Mouse (Mus musculus) neural tube, embryonic 14.5 days (tissue): ENCODE measurements around the gene Gm48551. TPM values are rescaled to one million over a fixed set of nuclear protein-coding genes. Genes with fewer than 3 reads are reported as not detected.

ENCODE experiments used
- ATAC-seq: fragments of 200-750 bp; cut with Nextera tagmentation; 2 replicates; pipeline ENCODE4 v1.8.0; 2017; ENCODE audit warnings: low read depth, mild to moderate bottlenecking, moderate TSS enrichment, moderate library complexity
- H3K27ac ChIP-seq: fragments of 300-500 bp; sonication (generic); 2 replicates; pipeline ENCODE4 v1.5.1; 2014; ENCODE audit warnings: low read depth, mild to moderate bottlenecking, control low read depth, low read length, moderate library complexity, mixed read lengths
- H3K27me3 ChIP-seq: fragments of 300-500 bp; sonication (generic); 2 replicates; pipeline ENCODE4 v1.6.1; 2014; ENCODE audit warnings: low read length; ENCODE audit not compliant: control insufficient read depth, insufficient read depth
- H3K36me3 ChIP-seq: fragments of 300-500 bp; sonication (generic); 2 replicates; pipeline ENCODE4 v1.6.1; 2014; ENCODE audit warnings: low read length, mixed read lengths; ENCODE audit not compliant: control insufficient read depth, insufficient read depth
- H3K4me1 ChIP-seq: fragments of 300-500 bp; sonication (generic); 2 replicates; pipeline ENCODE4 v1.6.1; 2014; ENCODE audit warnings: low read length; ENCODE audit not compliant: control insufficient read depth, insufficient read depth
- H3K4me2 ChIP-seq: fragments of 300-500 bp; sonication (generic); 2 replicates; pipeline ENCODE4 v1.6.1; 2014; ENCODE audit warnings: mild to moderate bottlenecking, low read depth, low read length, control low read depth
- H3K4me3 ChIP-seq: fragments of 300-500 bp; sonication (generic); 2 replicates; pipeline ENCODE4 v1.5.1; 2014; ENCODE audit warnings: low read depth, low read length, control low read depth, mixed read lengths
- H3K9ac ChIP-seq: fragments of 300-500 bp; sonication (generic); replicated peaks from 2 replicates; pipeline ENCODE4 v1.6.1; 2014; ENCODE audit warnings: low read depth, mild to moderate bottlenecking, control low read depth, low read length, mixed read lengths
- H3K9me3 ChIP-seq: fragments of 300-500 bp; sonication (generic); 2 replicates; pipeline ENCODE4 v1.6.1; 2016; ENCODE audit warnings: low read length; ENCODE audit not compliant: control insufficient read depth
- WGBS: fragments of 180-500 bp; shearing (Covaris S2); extraction: QIAGEN DNeasy Blood & Tissue Kit; methylation state at CpG from one replicate; pipeline ENCODE4 v1.1.7; 2014; 5-methylcytosine and 5-hydroxymethylcytosine counted together
- polyA plus RNA-seq: library from polyadenylated mRNA; unstranded; fragments of >200 nt; fragmentation: Nextera tagmentation; extraction: Ambion mirVana; gene quantifications from 2 replicates; pipeline ENCODE4 v1.2.1, GENCODE M21; 2014

The Gm48551 gene
- polyA plus RNA-seq, 1 experiment from 2014 or later, result 6.3 TPM

DNA sequence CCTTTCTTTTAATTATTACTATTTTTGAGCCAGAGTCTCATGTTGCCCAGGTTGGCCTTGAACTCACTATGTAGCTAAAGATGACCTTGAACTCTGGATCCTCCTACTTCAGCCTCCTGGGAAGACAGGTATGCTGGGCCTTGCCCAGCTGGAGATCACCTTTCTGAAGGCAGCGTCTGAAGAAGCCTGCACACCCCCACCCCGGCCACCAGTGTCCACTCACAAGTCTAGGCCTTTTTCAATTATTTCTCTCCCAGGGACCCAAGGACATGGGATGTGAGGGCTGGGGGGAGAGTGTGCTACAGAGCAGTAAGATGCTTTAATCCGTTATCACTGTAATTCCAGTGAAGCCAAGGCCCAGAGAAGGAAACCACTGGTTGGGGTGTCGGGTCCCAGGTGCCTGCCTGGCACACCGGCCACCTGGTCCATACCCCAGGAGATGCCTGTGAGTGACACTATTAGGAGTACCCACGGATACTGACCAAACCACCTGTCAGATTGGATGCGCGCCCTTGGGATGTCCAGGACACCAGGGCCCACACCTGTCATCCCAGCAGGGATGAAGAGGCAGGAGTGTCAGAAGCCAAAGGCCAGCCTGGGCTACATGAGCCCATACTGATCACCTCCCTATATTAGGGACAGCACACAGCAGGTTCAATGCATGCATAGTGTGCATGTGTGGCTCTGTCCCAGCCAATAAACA is 43.7 kb downstream of the Gm48551 start:
- H3K27ac ChIP-seq, result no peak overlapping the region
- no peak for ATAC-seq
- peaks cover 33% of the 10 kb centered on the region for H3K4me1 ChIP-seq
- peaks cover 3% of the 10 kb centered on the region; the same call in 1 of the 2 replicates for H3K27me3 ChIP-seq
- H3K36me3 ChIP-seq, result no peaks in the 10 kb centered on the region
- no peak overlapping the region for H3K4me3 ChIP-seq
- no peak overlapping the region for H3K9ac ChIP-seq
- WGBS, result 71% methylated on average over 8 of the region's 8 CpGs
- no peaks in the 10 kb centered on the region for H3K9me3 ChIP-seq
- no peak overlapping the region for H3K4me2 ChIP-seq

DNA sequence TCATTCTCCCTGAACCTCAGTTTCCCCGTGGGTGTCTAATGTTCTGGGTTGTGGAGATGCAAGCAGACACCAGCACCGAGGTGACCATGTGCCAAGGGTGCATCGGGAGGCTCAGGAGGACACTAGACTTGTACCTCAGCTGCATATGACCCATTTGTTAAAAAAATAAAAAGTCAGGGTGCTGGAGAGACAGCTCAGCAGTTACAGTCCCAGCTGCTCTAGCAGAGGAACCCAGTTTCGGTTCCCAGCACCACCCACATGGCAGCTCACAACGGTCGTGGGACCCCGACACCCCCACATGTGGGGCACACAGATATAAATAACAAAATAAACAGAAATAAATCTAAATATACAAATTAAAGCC is 44.2 kb downstream of the Gm48551 start:
- Histone ChIP-seq H3K9ac (no peak overlapping the region), H3K27ac (no peak overlapping the region), H3K27me3 (peaks cover 3% of the 10 kb centered on the region; the same call in 1 of the 2 replicates), H3K4me2 (no peak overlapping the region), H3K9me3 (no peaks in the 10 kb centered on the region), H3K36me3 (no peaks in the 10 kb centered on the region), H3K4me3 (no peak overlapping the region), H3K4me1 (peaks cover 33% of the 10 kb centered on the region)
- WGBS, result 93% methylated on average over 7 of the region's 7 CpGs
- ATAC-seq, result no peak

DNA sequence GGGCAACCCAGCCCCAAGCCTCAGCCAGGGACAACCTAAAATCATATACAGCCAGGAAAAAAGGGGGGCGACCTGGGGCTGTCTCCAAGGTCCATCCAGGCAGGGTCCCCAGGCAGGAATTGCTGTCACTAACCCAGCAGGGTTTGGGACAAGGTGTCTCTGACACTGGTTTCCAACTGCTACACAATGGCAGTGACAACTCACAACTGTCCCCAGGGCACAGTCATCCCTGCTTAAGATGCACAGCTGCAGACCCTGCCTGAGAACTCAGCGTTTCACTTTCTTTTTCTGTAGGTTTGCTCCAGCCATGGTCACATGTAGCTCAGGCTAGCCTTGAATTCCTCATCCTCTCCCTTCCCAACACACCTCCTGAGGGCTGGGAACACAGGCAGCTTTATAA is 44.8 kb downstream of the Gm48551 start:
- Histone ChIP-seq H3K4me1 (peaks cover 33% of the 10 kb centered on the region), H3K36me3 (no peaks in the 10 kb centered on the region)

DNA sequence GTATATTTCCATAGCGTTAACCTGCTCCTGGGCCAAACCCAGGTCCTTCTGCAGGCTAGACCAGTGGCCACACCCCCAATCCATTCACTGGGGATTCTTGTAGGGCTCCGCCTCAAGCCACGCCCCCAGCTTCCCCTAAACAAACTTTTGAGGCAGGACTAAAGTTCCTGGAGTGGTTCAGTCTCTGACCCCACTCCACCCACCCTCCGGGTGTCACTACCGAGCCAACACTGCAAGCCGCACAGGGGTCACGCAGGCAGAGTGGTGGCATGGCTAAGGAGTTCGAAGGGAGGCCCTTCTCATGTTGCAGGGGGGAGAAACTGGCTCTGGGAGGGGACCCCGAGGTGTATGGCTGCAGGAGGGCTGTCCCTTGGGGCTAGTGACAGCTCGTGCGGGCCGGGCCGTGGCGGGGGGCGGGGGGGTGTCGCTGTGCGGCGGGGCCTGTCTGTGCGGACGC is 45.4 kb downstream of the Gm48551 start:
- Histone ChIP-seq H3K9ac (peak overlapping the region; percentile 91), H3K27me3 (peaks cover 3% of the 10 kb centered on the region; the same call in 1 of the 2 replicates), H3K4me2 (peak overlapping the region; percentile 63), H3K4me3 (peak overlapping the region; percentile 75), H3K36me3 (no peaks in the 10 kb centered on the region), H3K9me3 (no peaks in the 10 kb centered on the region), H3K4me1 (peaks cover 29% of the 10 kb centered on the region), H3K27ac (peak overlapping the region; percentile 97)
- peak; percentile 5; the same call in 1 of the 2 replicates for ATAC-seq
- 0% methylated on average over 18 of the region's 20 CpGs for WGBS

More for the DNA sequence above, 44.8 kb downstream of the Gm48551 start:
- WGBS, result 23% methylated on average over 2 of the region's 2 CpGs
- H3K4me2 ChIP-seq, result peak overlapping the region; percentile 63
- H3K27me3 ChIP-seq, result peaks cover 3% of the 10 kb centered on the region; the same call in 1 of the 2 replicates
- H3K9me3 ChIP-seq, result no peaks in the 10 kb centered on the region
- H3K9ac ChIP-seq, result no peak overlapping the region
- H3K27ac ChIP-seq, result no peak overlapping the region
- ATAC-seq, result no peak
- peak overlapping the region; percentile 75 for H3K4me3 ChIP-seq

DNA sequence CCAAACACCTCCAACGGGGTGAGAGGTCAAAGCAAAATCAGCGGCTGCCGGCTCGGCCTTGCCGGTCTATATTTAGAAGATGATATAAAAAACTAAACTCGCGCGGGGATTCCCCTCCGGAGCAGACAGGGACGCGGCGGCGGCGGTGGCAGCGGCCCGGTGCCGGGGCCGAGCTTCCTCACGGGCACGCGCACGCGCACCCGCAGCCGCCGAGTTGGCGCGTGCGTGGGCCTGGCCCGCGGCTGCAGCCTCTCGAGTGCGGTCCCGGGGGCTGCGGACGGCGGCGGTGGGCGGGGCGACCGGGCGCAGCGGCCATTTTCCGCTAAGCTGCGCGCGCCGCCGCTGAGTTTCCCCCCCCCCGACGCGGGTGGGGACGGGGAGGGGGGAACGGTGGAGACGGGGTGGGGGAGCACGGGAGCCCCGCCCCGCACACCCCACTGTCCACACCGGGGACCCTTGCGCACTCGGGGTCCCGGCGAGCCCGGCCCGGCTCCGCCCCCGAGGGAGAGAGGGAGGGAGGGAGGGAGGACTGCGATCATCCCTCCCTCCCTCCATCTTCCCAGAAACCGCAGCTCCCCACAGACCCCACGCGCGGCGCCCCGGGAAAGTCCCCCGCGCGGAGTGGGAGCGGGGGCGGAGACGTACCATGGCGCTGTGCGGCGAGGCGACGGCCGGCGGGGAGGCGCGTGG is 46.0 kb downstream of the Gm48551 start:
- ATAC-seq, result peak; percentile 28
- H3K36me3 ChIP-seq, result no peaks in the 10 kb centered on the region
- H3K4me2 ChIP-seq, result peak overlapping the region; percentile 63
- no peaks in the 10 kb centered on the region for H3K9me3 ChIP-seq
- peaks cover 29% of the 10 kb centered on the region for H3K4me1 ChIP-seq
- under 1% methylated on average over 57 of the region's 89 CpGs for WGBS
- H3K4me3 ChIP-seq, result peak overlapping the region; percentile 75
- H3K27ac ChIP-seq, result peak overlapping the region; percentile 97
- H3K27me3 ChIP-seq, result peaks cover 3% of the 10 kb centered on the region; the same call in 1 of the 2 replicates
- peak overlapping the region; percentile 91 for H3K9ac ChIP-seq

DNA sequence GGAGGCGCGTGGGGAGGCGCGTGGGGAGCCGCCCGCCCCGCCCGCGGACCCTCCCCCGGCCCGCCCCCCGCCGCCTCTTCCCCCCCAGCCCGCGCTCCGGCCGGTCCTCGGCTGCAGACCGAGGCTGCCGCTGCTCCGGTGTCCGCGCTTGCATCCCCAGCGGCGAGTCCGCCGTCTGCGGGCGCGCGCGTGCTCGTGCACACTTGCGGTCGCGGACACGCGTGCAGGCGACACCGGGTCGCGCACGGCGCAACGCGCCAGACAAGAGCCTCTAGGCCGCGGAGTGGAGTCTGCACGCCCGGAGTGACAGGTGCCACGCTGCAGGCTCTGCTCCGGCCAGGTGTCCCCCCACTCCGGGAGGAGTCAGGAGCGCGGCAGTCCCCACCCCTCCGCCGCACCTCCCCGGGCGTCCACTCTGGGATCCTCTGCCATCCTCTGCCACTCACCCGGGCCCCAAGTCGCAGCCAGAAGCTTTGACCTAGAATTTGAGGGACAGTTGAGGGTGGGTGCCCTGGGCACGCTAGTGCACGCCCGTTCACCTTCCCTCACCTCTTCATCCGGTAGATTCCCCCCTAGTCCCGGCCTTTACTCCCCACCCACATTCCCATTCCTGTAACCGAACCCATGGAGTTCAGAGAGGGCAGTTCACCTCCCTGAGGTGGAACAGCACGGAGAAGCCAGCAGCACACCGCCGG is 46.7 kb downstream of the Gm48551 start:
- Histone ChIP-seq H3K9me3 (no peaks in the 10 kb centered on the region), H3K9ac (peak overlapping the region; percentile 91), H3K27me3 (peaks cover 3% of the 10 kb centered on the region; the same call in 1 of the 2 replicates), H3K4me1 (peaks cover 28% of the 10 kb centered on the region), H3K36me3 (no peaks in the 10 kb centered on the region), H3K27ac (peak overlapping the region; percentile 97), H3K4me2 (peak overlapping the region; percentile 63), H3K4me3 (peak overlapping the region; percentile 75)
- WGBS, result 2% methylated on average over 50 of the region's 70 CpGs
- ATAC-seq, result peak; percentile 11; the same call in 1 of the 2 replicates

DNA sequence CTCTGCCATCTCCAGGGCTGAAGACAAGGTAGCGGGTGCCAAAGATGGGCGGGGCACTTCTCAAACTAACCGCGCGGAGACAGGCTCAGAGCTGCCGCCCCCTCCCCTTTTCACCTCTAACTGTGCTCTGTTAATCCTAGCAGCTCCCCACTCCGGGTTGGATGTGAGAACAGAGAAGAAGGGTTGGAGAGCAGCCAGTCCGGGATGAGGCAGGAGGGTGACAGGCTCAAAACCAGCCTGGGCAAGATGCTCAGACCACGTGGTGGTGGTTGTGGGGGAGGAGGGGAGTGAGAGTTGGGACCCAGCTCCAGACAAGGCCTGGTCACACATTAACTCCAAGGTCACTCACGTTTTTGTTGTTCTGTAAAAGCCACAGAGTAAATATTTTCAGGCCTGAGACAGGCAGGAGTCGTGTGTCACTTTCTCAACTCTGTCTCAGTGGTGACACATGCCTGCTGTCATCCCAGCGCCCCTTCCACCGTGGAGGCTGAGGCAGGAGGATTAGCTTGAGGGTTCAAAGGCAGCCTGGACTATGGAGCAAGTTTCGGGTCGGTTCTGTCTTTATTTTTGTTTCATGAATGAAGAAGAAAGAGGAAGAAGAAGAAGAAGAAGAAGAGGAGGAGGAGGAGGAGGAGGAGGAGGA is 47.4 kb downstream of the Gm48551 start:
- Histone ChIP-seq H3K9me3 (no peaks in the 10 kb centered on the region), H3K4me1 (peaks cover 23% of the 10 kb centered on the region), H3K36me3 (no peaks in the 10 kb centered on the region), H3K9ac (peak overlapping the region; percentile 91; the same call in 1 of the 2 replicates), H3K27me3 (peaks cover 3% of the 10 kb centered on the region; the same call in 1 of the 2 replicates), H3K4me3 (peak overlapping the region; percentile 75), H3K4me2 (peak overlapping the region; percentile 63), H3K27ac (no peak overlapping the region)
- ATAC-seq, result peak; percentile 6; the same call in 1 of the 2 replicates
- WGBS, result 18% methylated on average over 15 of the region's 15 CpGs

DNA sequence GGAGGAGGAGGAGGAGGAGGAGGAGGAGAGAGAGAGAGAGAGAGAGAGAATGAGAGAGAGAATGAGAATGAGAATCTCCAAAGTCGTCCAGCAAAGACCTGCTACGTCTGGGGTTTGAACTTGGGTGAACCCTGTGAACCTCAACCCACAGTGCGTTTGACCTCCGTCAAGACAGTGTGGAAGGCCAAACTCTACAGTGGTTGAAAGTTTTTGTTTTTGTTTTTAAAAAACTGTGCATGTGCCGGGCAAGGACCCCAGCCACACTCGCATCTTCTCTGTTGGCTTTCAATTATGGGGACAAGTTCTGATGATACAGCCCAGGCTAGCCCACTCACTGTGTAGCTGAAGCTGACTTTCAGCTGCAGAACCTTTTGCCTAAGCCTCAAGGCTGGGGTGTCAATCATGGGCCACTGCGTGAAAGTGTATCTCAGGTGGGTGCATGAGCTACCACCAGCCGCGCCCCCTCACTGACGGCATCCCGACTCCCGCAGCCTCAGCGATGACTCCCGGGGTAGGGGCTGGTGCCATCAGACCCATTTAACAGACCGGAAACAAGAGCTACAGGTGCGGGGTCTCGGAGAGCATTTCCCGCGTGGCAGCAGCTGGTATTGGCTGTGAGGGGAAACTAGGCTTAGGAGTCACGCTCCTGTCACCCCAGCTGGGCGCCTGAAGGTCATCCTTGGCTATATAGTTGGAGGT is 48.1 kb downstream of the Gm48551 start:
- H3K9ac ChIP-seq, result no peak overlapping the region
- WGBS, result 65% methylated on average over 21 of the region's 21 CpGs

More for the DNA sequence above, 48.1 kb downstream of the Gm48551 start:
- H3K4me2 ChIP-seq, result peak overlapping the region; percentile 50
- H3K27me3 ChIP-seq, result peaks cover 1% of the 10 kb centered on the region; the same call in 1 of the 2 replicates
- peaks cover 16% of the 10 kb centered on the region; the same call in 1 of the 2 replicates for H3K4me1 ChIP-seq
- H3K36me3 ChIP-seq, result no peaks in the 10 kb centered on the region
- no peak overlapping the region for H3K27ac ChIP-seq
- H3K9me3 ChIP-seq, result no peaks in the 10 kb centered on the region
- peak; percentile 4; the same call in 1 of the 2 replicates for ATAC-seq
- peak overlapping the region; percentile 16; the same call in 1 of the 2 replicates for H3K4me3 ChIP-seq
